Mouse (Mus musculus): ENCODE data around the gene Fgfr2. TPM values are rescaled to one million over a fixed set of nuclear protein-coding genes. Genes with fewer than 3 reads are reported as not detected.

Gene Fgfr2
- total RNA-seq, 2 experiments from 2014 or later: 27.3 to 32.7 TPM

- intact Hi-C loops (cut with DNase I): loop anchor here (5.0 kb wide), 1 partner anchor 219 kb away; no protein-coding TSS in a partner anchor
- no peak for DNase-seq (ENCODE audit: low spot score in 2 of 2)
Observed at GRCm38 (mm10) chr7:131331688-131332087, 1791.5 kb downstream of the Fgfr2 start.

GRCm38 (mm10) chr7:131329416-131329815 lies 1793.7 kb downstream of the Fgfr2 start, which contains the start of gene Fam24b:
Fam24b (minus strand) TSS chr7:131329516.
- DNase-seq (ENCODE audit: low spot score in 2 of 2): no peak

GRCm38 (mm10) chr7:131327054-131327453 lies 1796.1 kb downstream of the Fgfr2 start:
- intact Hi-C loops (cut with DNase I): no loop called here
- no peak for DNase-seq (ENCODE audit: low spot score in 2 of 2)

More at GRCm38 (mm10) chr7:131329416-131329815, 1793.7 kb downstream of the Fgfr2 start, which contains the start of gene Fam24b:
- intact Hi-C loops (cut with DNase I): no loop called here

GRCm38 (mm10) chr7:131322192-131322591 lies 1801.0 kb downstream of the Fgfr2 start, which contains the start of gene Cuzd1:
Cuzd1 (minus strand) TSS chr7:131322292.
- intact Hi-C loops (cut with DNase I): no loop called here
- no peak for DNase-seq (ENCODE audit: low spot score in 2 of 2)

- intact Hi-C loops (cut with DNase I): no loop called here
- no peak for DNase-seq (ENCODE audit: low spot score in 2 of 2)
Observed at GRCm38 (mm10) chr7:131318340-131318739, 1804.8 kb downstream of the Fgfr2 start.

- DNase-seq (ENCODE audit: low spot score in 2 of 2): no peak
- intact Hi-C loops (cut with DNase I): no loop called here
Observed at GRCm38 (mm10) chr7:131317587-131317986, 1805.6 kb downstream of the Fgfr2 start.

GRCm38 (mm10) chr7:131314493-131314892 lies 1808.7 kb downstream of the Fgfr2 start:
- intact Hi-C loops (cut with DNase I): no loop called here

GRCm38 (mm10) chr7:131306733-131307132 lies 1816.4 kb downstream of the Fgfr2 start:
- DNase-seq (ENCODE audit: low spot score in 2 of 2): no peak
- intact Hi-C loops (cut with DNase I): no loop called here

More at GRCm38 (mm10) chr7:131314493-131314892, 1808.7 kb downstream of the Fgfr2 start:
- no peak for DNase-seq (ENCODE audit: low spot score in 2 of 2)

GRCm38 (mm10) chr7:131303340-131303739 lies 1819.8 kb downstream of the Fgfr2 start:
- intact Hi-C loops (cut with DNase I): no loop called here
- DNase-seq (ENCODE audit: low spot score in 2 of 2): no peak

GRCm38 (mm10) chr7:131297151-131297550 lies 1826.0 kb downstream of the Fgfr2 start:
- intact Hi-C loops (cut with DNase I): no loop called here
- no peak for DNase-seq (ENCODE audit: low spot score in 2 of 2)

- intact Hi-C loops (cut with DNase I): no loop called here
- no peak for DNase-seq (ENCODE audit: low spot score in 2 of 2)
Observed at GRCm38 (mm10) chr7:131265851-131266250, 1857.3 kb downstream of the Fgfr2 start.

GRCm38 (mm10) chr7:131264251-131264650 lies 1858.9 kb downstream of the Fgfr2 start:
- DNase-seq (ENCODE audit: low spot score in 2 of 2): no peak
- intact Hi-C loops (cut with DNase I): no loop called here

- intact Hi-C loops (cut with DNase I): no loop called here
- peak; percentile 11 to 14 for DNase-seq (ENCODE audit: low spot score in 2 of 2)
Observed at GRCm38 (mm10) chr7:131260946-131261345, 1862.2 kb downstream of the Fgfr2 start.

- intact Hi-C loops (cut with DNase I): no loop called here
- no peak for DNase-seq (ENCODE audit: low spot score in 2 of 2)
Observed at GRCm38 (mm10) chr7:131257309-131257708, 1865.8 kb downstream of the Fgfr2 start.

GRCm38 (mm10) chr7:131256841-131257240 lies 1866.3 kb downstream of the Fgfr2 start:
- intact Hi-C loops (cut with DNase I): no loop called here
- DNase-seq (ENCODE audit: low spot score in 2 of 2): no peak

- intact Hi-C loops (cut with DNase I): no loop called here
- no peak for DNase-seq (ENCODE audit: low spot score in 2 of 2)
Observed at GRCm38 (mm10) chr7:131244993-131245392, 1878.2 kb downstream of the Fgfr2 start.

- intact Hi-C loops (cut with DNase I): no loop called here
- no peak for DNase-seq (ENCODE audit: low spot score in 2 of 2)
Observed at GRCm38 (mm10) chr7:131236091-131236490, 1887.1 kb downstream of the Fgfr2 start.

GRCm38 (mm10) chr7:131223086-131223485 lies 1900.1 kb downstream of the Fgfr2 start:
- intact Hi-C loops (cut with DNase I): no loop called here
- DNase-seq (ENCODE audit: low spot score in 2 of 2): no peak

- DNase-seq (ENCODE audit: low spot score in 2 of 2): no peak
- intact Hi-C loops (cut with DNase I): no loop called here
Observed at GRCm38 (mm10) chr7:131187996-131188395, 1935.2 kb downstream of the Fgfr2 start.

- DNase-seq (ENCODE audit: low spot score in 2 of 2): peak; percentile 24 to 52
- intact Hi-C loops (cut with DNase I): no loop called here
Observed at GRCm38 (mm10) chr7:131187047-131187446, 1936.1 kb downstream of the Fgfr2 start.

GRCm38 (mm10) chr7:131184339-131184738 lies 1938.8 kb downstream of the Fgfr2 start:
- intact Hi-C loops (cut with DNase I): no loop called here
- no peak for DNase-seq (ENCODE audit: low spot score in 2 of 2)

GRCm38 (mm10) chr7:131182685-131183084 lies 1940.5 kb downstream of the Fgfr2 start:
- peak in 1 of 2 experiments; percentile 21 for DNase-seq (ENCODE audit: low spot score in 2 of 2)
- intact Hi-C loops (cut with DNase I): no loop called here
